Mouse (Mus musculus) heart, adult 11 months (tissue): ENCODE data around the gene Otp.

Source experiments
- DNase-seq: peaks from one replicate; pipeline ENCODE4 v3.0.0; 2022

Otp gene

DNA sequence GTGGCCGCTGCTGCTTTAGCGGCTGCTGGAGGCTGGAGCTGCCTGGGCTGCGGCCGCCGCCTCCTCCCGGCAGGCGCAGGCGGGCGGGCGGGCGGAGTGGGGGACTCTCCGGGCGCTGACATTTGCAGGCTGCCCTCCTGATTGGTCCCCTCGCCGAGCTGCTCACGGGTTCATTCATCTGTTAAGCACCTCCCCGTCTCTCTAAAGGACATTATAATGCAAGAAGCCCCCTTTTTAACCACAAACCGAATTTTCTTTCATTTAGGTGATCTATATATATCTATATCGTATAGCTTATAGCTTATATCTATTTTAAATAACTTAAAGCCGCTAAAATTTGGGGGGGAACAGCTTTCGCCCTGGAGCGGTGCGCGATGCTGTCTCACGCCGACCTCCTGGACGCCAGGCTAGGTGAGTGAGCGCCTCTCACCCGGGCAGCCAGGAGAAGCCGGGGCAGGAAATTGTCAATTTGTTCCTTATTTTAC lies at the start of gene Otp:
Gene Otp (plus strand): TSS at position 207 of the 485 bp plus-strand sequence.
- no peak for DNase-seq

DNA sequence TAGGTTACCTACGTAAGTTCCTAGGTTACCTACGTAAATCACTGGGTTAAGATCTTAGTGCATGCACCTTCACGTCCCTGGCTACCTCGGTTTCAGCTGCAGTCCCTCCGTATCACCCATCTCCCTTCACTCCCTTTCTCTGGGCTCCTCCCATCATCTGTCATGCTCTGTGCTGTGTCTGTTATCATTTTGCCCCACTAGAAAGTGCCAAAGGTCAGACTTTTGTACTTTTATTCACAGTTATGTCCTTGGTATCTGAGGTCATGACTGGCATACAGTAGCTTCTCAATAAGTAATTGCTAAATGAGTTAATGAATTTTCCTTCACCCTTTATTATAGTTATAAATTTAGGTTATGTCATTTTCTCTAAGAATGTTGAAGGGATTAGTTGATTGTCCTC lies 49.0 kb upstream of the Otp start:
- no peak for DNase-seq

DNA sequence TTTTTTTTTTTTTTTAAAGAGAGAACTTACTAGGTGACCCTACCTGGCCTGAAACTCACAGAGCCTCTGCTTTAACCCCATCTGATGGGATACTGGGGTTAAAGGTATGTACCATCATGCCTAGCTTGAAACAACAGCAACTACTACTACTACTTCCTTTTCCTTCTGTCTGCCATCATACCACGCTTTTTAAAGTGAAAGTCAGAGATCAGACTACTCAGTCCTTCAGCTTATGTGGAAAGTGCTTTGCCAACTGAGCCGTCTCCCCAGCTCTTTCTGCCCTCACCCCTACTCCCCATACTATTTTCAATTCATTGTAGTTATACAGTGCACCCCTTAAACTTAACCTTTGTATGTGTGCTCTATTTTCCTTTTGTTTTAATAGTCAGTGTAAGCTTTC lies 48.4 kb upstream of the Otp start:
- DNase-seq, result peak; percentile 42

DNA sequence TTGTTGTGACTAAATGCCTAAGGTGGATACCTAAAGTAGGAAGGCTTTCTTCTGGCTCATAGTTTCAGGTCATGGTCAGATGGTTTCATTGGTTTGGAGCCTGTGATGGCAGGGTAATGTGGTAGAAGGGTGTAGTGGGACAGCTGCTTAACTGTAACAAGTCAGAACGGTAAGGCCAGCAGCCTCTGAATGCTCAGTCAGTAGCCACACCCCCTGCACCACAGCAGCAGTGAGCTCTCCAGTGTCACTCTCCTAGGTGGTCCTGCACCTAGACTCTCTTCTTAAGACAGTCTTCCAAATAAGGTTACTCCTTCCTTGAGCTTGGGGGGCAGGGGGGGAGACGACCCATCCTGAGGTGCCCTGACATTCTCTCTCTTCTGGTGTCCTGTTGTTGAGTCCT lies 47.6 kb upstream of the Otp start:
- DNase-seq, result peak; percentile 30

DNA sequence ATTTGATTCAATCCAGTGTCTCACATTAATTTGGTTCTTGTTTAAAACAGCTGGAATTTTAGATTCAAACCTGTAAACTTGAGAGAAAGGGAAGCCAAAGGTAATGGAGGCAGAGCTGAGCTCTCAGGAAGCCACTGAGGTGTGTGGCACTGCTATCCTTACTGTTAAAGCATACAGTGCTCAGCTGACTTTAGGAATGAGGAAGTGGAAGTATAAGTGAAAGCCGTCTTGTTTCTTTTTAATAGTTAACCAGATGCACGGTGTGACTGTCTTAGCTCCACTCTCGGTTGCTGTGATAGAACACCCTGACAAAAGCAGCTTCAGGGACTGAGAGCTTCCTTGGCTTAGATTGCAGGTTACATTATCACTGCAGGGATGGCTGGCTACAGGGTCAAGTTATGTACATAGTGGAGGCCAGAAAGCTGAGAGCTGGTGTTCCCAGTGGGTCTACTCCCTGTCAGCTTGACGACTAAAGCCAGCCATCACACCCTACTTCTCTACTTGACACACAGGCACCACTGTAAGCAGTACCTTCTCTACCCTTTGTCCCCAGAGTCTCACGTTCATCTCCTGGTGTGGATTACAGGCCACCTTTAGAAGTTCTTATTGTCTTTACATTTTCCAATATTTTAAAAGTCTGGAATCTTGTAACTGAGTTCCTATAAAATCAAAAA lies 37.2 kb upstream of the Otp start:
- DNase-seq, result peak; percentile 41

DNA sequence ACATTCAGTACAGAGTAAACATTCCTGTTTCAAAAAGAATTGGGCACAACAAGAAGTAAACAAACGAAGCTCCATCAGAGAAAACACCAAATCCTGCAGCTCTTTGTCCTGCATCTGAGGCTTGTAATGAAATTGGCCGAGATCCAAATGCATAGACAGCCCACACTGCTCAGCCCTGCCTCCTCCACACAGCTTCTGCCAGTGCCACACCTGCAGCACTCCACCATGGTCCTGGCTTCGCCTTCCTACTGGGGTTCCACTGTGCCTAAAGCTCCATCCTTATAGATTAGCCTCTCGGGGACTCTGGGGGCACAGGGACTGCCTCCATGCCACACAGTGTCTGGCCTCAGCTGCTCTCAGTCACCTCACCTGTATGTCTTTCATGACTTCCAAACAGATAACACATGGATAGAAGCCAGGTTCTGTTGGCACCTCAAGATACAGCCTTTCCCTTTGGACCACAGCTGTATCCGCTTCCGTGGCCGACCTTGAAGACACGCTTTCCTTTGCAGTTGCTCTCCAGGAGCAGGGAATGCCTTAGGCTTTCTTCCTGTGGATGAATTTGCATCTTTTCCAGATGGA lies 36.6 kb upstream of the Otp start:
- peak; percentile 81 for DNase-seq

DNA sequence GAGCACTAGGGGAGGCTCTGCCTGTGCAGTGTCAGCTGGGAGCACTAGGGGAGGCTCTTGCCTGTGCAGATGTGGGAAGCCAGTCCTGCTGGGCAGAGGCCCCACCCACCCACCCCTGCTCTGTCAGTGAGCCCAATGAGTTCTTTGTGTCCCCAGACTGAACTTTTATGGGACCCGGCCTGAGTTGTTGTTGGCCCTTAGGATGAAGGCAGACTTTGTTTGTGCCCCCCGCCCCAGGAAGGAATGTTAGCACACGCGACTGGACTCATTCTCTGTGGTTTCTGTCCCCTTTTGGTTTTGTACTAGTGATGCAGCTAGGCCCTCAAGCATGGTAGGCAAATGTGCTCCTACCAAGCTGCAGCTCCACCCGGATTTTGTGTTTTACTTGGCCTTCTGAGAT lies 32.2 kb upstream of the Otp start:
- peak; percentile 43 for DNase-seq

DNA sequence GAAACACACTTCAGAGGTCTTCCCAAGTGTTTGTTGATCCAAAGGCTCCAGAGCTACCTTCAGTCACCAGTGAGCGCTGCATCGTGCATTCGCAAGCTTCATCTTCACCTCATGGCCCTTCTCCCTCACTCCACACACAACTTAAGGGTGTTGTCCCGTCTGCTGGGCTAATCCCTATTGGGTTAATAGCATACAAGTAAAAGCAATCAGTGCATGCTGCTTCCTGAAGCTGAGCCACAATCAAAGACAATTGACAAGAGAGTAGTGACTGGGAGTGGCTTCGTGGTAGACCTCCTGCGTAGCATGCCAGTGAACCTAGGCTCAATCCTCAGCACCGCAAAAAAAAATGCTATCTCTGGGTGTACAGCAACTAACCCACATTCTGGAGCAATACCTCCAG lies 27.5 kb upstream of the Otp start:
- peak; percentile 40 for DNase-seq

DNA sequence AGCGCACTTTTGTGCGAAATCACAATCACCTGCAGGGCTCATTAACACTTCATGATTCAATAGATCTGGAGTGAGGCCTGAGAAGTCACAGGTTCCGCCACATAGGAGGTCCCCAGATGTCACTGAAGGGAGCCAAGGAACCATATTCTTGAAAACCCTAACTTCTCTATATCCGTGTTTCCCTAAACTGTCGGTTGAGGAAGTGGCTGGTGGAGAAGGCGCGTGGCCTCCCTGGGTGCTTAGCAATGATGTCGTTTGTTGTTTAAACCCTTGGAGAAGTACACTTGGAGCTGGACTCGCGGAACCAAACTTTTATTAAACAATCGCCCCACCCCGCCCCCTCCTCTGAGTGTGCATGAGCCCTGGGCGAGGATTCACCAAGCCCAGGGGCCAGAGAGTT lies 26.1 kb upstream of the Otp start:
- DNase-seq, result peak; percentile 76

DNA sequence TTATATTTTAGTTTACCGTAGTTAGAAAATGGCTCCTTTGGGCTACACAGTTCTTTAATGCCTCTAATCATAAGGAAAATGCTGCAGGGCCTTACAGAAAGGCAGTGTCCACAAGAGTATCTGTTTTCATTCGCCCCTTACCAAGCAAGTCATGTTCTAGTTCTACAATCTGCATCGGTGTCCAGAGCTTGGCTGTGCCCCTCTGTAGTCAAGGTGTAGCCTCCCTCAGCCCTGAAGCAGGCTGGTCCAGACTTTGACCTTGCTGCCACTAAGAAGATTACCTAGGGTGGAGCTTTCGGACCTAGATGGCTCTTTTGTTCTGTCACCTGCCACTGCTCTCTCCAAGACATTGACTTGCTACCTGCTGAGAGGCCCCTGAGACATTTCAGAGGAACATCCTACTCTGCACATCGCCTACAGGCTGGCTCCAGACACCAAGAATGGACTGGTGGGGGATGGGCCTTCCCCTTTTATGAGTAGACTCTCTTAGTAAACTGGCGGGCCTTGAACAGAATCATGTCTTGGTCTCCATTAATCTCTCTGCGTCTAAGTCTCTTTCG lies 17.3 kb upstream of the Otp start:
- peak; percentile 59 for DNase-seq

DNA sequence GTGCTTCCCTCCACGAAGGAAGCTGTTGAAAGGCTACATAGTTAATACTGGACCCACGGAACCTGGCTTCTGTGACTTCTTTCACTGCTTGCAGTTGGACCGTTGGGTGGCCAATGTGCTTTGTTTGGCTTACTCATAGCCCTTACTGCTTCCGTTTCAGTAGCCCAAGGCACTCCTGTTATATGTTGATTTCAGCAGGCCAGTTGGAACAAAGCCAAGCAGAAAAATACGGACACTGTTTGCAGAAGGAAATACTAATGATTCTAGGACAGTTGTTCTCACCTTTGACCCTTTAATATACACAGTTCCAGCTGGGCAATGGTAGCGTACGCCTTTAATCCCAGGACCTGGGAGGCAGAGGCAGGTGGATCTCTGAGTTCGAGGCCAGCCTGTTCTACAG lies 16.1 kb upstream of the Otp start:
- peak; percentile 70 for DNase-seq

DNA sequence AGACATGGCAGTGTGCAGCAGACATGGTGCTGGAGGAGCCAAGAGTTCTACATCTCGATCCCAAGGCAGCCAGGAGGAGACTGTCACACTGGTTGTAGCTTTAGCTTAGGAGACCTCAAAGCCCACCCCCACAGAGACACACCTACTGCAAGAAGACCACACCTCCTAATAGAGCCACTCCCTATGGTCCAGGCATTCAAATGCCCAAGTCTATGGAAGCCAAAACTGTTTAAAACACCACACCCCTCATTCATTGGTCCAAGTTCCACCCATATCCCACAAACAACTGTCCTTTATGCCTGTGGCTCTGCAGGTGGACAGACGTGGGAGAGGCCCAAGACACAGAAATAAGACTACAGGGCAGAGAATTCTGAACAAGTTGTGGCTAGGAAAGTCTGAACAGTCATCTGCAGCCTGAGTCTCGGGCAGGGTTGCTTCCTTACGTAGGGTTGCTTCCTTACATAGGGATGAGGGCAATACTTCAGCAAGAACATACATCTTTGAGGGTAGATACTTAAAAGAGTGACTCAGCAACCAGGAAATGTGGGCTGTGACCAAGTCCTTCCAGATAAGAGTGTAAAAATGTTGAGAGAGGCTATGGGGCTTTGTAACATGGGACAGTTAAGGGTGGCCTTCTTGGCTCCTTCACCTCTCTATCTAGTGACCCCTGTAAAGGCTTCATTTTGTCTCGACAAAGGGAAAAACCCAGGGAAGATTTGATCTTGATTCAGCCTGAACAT lies 12.7 kb upstream of the Otp start:
- peak; percentile 55 for DNase-seq

DNA sequence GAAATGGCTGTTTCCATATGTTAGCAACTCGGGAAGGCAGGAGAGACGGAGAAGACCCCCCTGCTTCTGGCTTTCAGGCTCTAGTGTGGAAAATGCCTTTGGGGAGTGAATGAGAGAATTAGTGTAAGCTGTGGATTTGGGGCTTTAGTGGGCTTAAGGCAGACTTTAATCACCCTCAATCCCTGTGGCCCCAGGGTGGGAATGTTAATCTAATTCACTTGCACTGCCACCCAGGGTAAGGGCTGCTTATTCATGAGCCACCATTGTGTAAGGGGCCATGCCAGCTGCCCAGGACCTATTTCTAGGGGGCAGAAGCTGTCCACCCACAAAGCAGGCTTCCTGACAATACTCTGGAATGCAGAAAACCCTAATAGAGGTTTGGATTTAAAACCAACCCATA lies 8.5 kb upstream of the Otp start:
- DNase-seq, result peak; percentile 53

DNA sequence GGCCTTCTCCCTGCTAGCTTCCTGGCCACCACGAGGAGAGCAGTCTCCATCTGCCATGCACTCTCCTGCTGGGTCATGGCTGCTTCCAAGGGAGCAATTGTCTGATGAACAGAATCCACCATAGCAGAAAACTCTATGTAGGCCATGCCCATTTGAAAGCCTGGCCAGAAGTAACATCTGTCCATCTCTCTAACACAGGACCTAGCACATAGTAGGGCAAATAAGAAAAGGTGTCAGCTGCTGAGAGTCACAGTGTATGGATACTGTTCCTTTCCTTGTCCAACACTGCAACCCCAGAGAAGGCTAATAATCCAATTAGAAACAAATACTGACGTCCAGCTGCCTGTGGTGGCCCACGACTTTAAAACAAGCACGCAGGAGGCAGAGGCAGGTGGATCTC lies 7.6 kb upstream of the Otp start:
- DNase-seq, result peak; percentile 52

DNA sequence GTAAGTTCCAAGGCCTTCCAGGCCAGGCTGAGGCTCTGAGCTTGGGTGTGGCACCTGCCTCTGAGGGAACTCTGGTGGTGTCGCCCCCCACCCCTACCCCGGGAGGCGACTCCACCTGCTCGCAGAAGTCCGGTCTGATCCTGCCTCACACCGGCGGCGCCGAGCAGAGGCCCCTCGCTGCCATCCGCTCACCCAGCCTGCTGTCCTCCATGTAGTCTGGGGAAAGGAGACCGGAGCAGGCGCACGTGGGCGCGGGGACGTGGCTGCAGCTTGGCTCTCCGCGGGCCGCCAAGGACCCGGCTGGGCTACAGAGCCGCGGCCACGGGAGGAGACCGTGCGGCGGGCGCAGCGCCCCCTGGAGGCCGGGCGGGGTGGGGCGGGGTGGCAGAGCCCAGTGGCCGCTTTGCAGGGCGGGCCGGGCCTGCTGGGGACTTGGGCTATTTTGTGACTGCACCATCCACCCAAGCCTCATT lies 6.9 kb upstream of the Otp start:
- DNase-seq, result peak; percentile 91

DNA sequence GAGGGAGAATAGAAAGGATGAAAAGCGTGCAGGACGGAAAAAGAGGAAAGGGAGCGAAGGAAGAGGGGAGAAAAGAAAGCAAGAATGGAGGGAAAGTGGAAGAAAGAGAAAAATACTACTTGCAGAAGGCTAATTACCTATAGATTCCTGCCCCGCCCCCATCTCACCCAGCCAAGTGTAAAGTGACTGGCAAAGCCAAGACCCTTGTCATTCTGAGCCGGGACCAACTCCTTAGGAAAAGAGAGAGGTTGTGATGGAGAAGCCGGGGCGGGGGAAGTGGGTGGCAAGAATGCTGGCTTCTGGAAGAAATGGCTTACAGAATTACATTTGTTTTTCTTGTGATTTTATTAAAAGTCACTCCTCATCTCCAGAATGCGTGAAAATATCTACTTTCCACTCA lies 5.9 kb upstream of the Otp start:
- peak; percentile 63 for DNase-seq

DNA sequence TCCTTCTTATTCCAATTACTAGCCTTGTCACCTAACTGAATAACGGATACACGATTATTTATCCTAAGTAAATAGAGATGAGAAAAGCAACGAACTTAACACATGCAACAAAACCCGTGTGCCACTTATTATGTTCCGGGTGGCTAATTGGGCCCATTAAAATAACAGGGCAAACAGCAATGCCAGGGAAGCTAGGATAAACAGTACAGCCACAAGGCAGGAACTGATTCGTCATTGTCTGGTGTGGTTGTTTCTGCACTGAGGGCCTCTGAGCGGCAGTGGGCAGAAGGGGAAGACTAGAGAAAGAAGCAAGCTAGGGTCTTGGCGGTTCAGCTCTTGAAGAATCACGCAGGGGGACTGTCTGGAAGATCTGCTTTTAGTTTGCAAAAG lies 5.3 kb upstream of the Otp start:
- peak; percentile 34 for DNase-seq

DNA sequence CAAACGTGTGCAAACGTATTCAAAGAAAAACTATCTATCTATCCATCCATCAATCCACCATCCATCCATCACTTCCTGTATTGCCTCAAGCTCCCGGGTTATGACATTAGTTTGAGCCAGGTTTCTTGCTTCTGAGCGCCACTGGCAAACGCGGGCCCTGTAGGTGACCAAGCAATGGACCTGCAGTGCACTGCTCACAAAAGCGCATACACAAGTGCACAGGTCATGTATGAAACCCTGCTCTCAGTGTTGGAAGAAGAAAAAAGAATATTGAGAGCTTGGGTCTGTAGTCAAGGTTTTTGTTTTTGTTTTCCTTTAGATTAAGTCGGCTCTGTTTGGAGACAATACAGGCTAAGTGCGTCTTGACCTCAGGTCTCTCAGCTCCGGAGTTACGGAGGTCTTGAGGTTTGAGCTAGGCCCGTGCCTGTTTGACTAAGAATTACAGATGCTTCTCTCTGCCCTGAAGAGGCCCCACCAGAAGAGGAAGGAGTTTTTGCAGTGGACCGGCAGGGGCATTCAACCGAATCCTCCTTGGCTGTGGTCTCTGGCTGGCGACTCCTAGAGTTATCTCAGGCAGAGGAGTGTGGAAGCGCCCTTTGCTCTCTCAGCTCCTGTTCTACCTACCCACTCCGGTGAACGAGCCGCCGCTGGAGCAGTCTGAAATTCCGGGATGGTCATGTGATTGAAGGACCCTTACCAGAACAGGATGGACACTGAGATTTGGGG lies 4.8 kb upstream of the Otp start:
- peak; percentile 86 for DNase-seq

DNA sequence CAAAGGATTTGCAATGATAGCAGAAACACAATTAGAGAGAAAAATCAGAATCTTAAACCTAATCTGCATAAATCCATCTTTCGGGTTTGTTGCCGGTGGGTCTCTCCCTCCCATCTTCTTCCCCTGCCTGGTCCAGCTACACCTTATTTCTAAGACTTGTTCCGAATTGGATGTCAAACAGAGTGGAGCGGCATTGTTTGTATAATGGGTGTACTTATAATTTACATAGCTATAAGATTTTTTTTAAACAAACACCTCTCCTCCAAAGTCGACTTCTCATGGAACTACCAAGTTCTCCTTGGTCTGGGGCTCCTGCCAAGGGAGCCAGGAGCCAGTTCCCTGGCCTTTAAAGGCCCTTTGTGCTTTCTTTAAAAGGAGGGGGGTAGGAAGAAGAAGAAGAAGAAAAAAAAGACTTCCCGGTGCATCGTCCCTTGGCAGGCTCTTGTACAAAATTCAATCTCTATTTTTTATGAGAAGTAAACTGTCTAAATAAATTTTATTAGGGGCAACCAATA lies 3.5 kb upstream of the Otp start:
- DNase-seq, result no peak

DNA sequence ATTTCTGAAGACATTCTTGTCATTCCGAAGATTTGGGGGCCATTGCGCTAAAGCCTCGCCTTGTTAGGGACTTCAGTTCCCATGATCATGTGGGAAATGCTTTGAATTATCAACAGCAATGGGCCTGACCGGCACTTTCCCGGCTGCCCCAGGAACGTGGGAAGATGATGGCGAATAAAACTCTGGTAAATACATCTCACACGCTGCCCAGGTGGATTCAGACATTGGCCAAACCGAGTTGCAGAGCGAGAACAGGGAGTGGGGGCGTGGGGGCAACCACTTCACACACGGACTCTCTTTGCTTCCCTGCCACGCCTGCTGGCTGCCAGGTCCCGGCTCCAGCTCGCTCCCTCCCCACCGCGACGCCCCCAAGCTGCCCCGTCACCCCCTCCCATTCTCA lies 3.0 kb upstream of the Otp start:
- DNase-seq, result no peak

DNA sequence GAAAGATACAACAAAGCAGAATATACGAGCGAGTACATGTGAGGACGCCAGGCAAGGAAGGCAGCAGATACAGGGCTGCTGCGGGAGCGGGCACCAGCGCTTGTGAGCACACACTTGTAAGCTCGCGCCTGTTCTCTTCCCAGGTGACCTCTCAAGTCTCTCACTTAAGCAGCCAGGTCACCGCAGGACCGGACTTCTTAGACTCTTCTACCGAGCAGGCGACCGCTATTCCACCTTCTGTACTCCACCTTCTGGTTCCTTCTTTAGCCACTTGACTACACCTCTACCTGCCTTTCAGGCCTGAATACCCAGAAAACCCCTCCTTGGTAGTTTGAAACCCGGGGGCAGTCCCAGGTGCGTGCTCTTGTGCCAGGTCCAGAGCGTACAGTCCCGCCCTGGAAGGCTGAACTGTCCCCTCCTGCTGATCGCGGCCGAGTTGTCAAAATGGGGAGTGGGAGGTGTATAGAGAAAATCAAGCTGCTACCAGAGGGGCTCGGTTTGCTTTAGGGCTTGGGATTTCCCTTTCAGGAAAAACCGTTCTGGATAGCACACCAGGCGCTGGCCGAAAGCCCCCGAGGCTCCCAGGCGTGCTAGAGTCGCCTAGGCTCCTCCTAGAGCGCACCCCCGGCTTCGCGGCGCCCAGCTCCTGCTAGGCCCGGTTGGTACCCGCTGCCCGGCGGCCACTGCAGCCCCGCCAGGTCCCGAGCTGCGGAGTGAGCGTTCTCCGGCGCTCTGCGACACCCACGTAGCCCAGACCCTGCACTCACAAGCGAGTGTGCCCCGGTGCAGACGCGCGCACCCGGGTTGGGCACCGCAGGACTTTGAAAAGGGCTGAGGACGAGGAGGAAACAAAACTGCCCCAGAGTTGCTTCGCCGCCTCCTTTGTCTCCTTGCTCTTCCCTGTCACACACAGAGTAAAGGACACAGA lies 2.0 kb upstream of the Otp start:
- DNase-seq, result no peak

DNA sequence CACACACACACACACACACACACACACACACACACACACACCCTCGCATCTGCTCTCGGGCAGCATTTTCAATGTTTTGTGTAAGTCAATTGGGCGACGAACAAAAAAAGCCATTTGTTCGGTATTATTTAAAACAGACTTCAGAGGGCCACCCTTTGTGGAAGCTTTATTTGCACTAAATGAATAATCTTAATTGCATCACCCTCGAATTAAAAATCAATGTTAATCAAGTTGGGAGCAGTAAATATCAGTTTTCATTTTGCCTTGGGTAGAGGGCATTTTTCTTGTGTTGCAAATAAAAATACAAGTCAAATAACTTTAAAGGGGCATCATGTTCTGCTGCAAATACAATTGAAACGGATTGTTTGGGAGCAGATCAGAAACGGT lies 1.4 kb upstream of the Otp start:
- DNase-seq, result no peak
